Mouse (Mus musculus) midbrain, embryonic 11.5 days (tissue): ENCODE results near the gene Ahnak. TPM values are rescaled to one million over a fixed set of nuclear protein-coding genes. Genes with fewer than 3 reads are reported as not detected.

Experiments
- ATAC-seq: fragments of 200-750 bp; cut with Nextera tagmentation; 2 replicates; pipeline ENCODE4 v1.8.0; 2017; ENCODE audit warnings: moderate TSS enrichment, moderate library complexity; ENCODE audit not compliant: low FRiP score
- DNase-seq: peaks from one replicate; pipeline ENCODE4 v3.0.0; 2015; ENCODE audit warnings: low spot score; ENCODE audit errors: missing footprints
- H3K27ac ChIP-seq: fragments of 300-500 bp; sonication (generic); 2 replicates; pipeline ENCODE4 v1.5.1; 2014; ENCODE audit warnings: low read depth, low read length
- H3K27me3 ChIP-seq: fragments of 300-500 bp; sonication (generic); 2 replicates; pipeline ENCODE4 v1.6.1; 2014; ENCODE audit warnings: mild to moderate bottlenecking, low read length, moderate library complexity, mixed read lengths; ENCODE audit not compliant: control insufficient read depth, insufficient read depth
- H3K36me3 ChIP-seq: fragments of 300-500 bp; sonication (generic); 2 replicates; pipeline ENCODE4 v1.6.1; 2014; ENCODE audit warnings: mild to moderate bottlenecking, low read length, moderate library complexity, mixed read lengths; ENCODE audit not compliant: control insufficient read depth, insufficient read depth
- H3K4me1 ChIP-seq: fragments of 300-500 bp; sonication (generic); 2 replicates; pipeline ENCODE4 v1.6.1; 2014; ENCODE audit warnings: low read length; ENCODE audit not compliant: control insufficient read depth, insufficient read depth
- H3K4me2 ChIP-seq: fragments of 300-500 bp; sonication (generic); 2 replicates; pipeline ENCODE4 v1.6.1; 2014; ENCODE audit warnings: mild to moderate bottlenecking, moderate library complexity
- H3K4me3 ChIP-seq: fragments of 300-500 bp; sonication (generic); 2 replicates; pipeline ENCODE4 v1.5.1; 2014; ENCODE audit warnings: low read depth, low read length
- H3K9ac ChIP-seq: fragments of 300-500 bp; sonication (generic); 2 replicates; pipeline ENCODE4 v1.6.1; 2014; ENCODE audit warnings: low read length
- H3K9me3 ChIP-seq: fragments of 300-500 bp; sonication (generic); 2 replicates; pipeline ENCODE4 v1.6.1; 2016; ENCODE audit warnings: low read length; ENCODE audit not compliant: control insufficient read depth
- WGBS: fragments of 180-500 bp; shearing (Covaris S2); extraction: QIAGEN DNeasy Blood & Tissue Kit; methylation state at CpG from one replicate; pipeline ENCODE4 v1.1.7; 2014; 5-methylcytosine and 5-hydroxymethylcytosine counted together
- polyA plus RNA-seq: library from polyadenylated mRNA; unstranded; fragments of >200 nt; fragmentation: Nextera tagmentation; extraction: Ambion mirVana; gene quantifications from 2 replicates; pipeline ENCODE4 v1.2.1, GENCODE M21; 2014

Ahnak gene
- polyA plus RNA-seq, 1 experiment from 2014 or later, result 6.3 TPM

- Histone ChIP-seq H3K27ac (no peak overlapping the region), H3K4me3 (no peak overlapping the region), H3K36me3 (no peaks in the 10 kb centered on the region), H3K9me3 (no peaks in the 10 kb centered on the region), H3K4me2 (no peak overlapping the region), H3K4me1 (no peaks in the 10 kb centered on the region), H3K9ac (no peak overlapping the region), H3K27me3 (no peaks in the 10 kb centered on the region)
- ATAC-seq (no peak), DNase-seq (no peak)
- WGBS, result 92% methylated on average over 2 of the region's 2 CpGs
These were observed 40.7 kb downstream of the Ahnak start for GRCm38 (mm10) chr19:9029640-9030262.

- Histone ChIP-seq H3K9ac (no peak overlapping the region), H3K9me3 (no peaks in the 10 kb centered on the region), H3K4me3 (no peak overlapping the region), H3K27me3 (no peaks in the 10 kb centered on the region), H3K4me2 (no peak overlapping the region), H3K36me3 (no peaks in the 10 kb centered on the region), H3K4me1 (no peaks in the 10 kb centered on the region), H3K27ac (no peak overlapping the region)
- no peak for DNase-seq
- 65% methylated on average over 7 of the region's 7 CpGs for WGBS
- no peak for ATAC-seq
These were observed 43.5 kb downstream of the Ahnak start for GRCm38 (mm10) chr19:9032502-9033129.

GRCm38 (mm10) chr19:9033412-9034340 is 44.6 kb downstream of the Ahnak start:
- H3K36me3 ChIP-seq, result no peaks in the 10 kb centered on the region
- H3K4me2 ChIP-seq, result no peak overlapping the region
- no peak overlapping the region for H3K9ac ChIP-seq
- H3K9me3 ChIP-seq, result no peaks in the 10 kb centered on the region
- ATAC-seq, result no peak
- H3K27ac ChIP-seq, result no peak overlapping the region
- DNase-seq, result no peak
- H3K4me3 ChIP-seq, result no peak overlapping the region
- 68% methylated on average over 9 of the region's 9 CpGs for WGBS
- no peaks in the 10 kb centered on the region for H3K27me3 ChIP-seq
- no peaks in the 10 kb centered on the region for H3K4me1 ChIP-seq

GRCm38 (mm10) chr19:9034480-9034879 is 45.4 kb downstream of the Ahnak start:
- no peaks in the 10 kb centered on the region for H3K36me3 ChIP-seq
- H3K27me3 ChIP-seq, result no peaks in the 10 kb centered on the region
- WGBS, result 84% methylated on average over 3 of the region's 3 CpGs
- no peak overlapping the region for H3K9ac ChIP-seq
- ATAC-seq (no peak), DNase-seq (no peak)
- H3K9me3 ChIP-seq, result no peaks in the 10 kb centered on the region
- no peak overlapping the region for H3K4me3 ChIP-seq
- no peaks in the 10 kb centered on the region for H3K4me1 ChIP-seq
- H3K27ac ChIP-seq, result no peak overlapping the region
- no peak overlapping the region for H3K4me2 ChIP-seq

GRCm38 (mm10) chr19:9035101-9035500 is 46.0 kb downstream of the Ahnak start:
- Histone ChIP-seq H3K4me2 (no peak overlapping the region), H3K9me3 (no peaks in the 10 kb centered on the region), H3K4me1 (no peaks in the 10 kb centered on the region), H3K9ac (no peak overlapping the region), H3K27ac (no peak overlapping the region), H3K27me3 (no peaks in the 10 kb centered on the region), H3K36me3 (no peaks in the 10 kb centered on the region), H3K4me3 (no peak overlapping the region)
- 74% methylated on average over 3 of the region's 3 CpGs for WGBS
- no peak for DNase-seq
- ATAC-seq, result no peak

GRCm38 (mm10) chr19:9038136-9038535 is 49.1 kb downstream of the Ahnak start:
- Histone ChIP-seq H3K4me3 (no peak overlapping the region), H3K9ac (no peak overlapping the region), H3K4me1 (no peaks in the 10 kb centered on the region), H3K9me3 (no peaks in the 10 kb centered on the region), H3K4me2 (no peak overlapping the region), H3K27ac (no peak overlapping the region), H3K27me3 (no peaks in the 10 kb centered on the region), H3K36me3 (no peaks in the 10 kb centered on the region)
- DNase-seq (no peak), ATAC-seq (no peak)
- 78% methylated on average over 3 of the region's 3 CpGs for WGBS

- no peak for ATAC-seq
- Histone ChIP-seq H3K9ac (no peak overlapping the region), H3K9me3 (no peaks in the 10 kb centered on the region), H3K4me2 (no peak overlapping the region), H3K4me1 (no peaks in the 10 kb centered on the region), H3K27me3 (no peaks in the 10 kb centered on the region), H3K27ac (no peak overlapping the region), H3K4me3 (no peak overlapping the region), H3K36me3 (no peaks in the 10 kb centered on the region)
- no peak for DNase-seq
- WGBS, result 75% methylated on average over 4 of the region's 4 CpGs
These were observed 50.2 kb downstream of the Ahnak start for GRCm38 (mm10) chr19:9039266-9039665.

GRCm38 (mm10) chr19:9039928-9040327 is 50.8 kb downstream of the Ahnak start:
- Histone ChIP-seq H3K4me3 (no peak overlapping the region), H3K27ac (no peak overlapping the region), H3K36me3 (no peaks in the 10 kb centered on the region), H3K27me3 (no peaks in the 10 kb centered on the region), H3K9me3 (no peaks in the 10 kb centered on the region), H3K4me2 (no peak overlapping the region), H3K9ac (no peak overlapping the region), H3K4me1 (no peaks in the 10 kb centered on the region)
- ATAC-seq (no peak), DNase-seq (no peak)
- WGBS, result 72% methylated on average over 7 of the region's 7 CpGs

GRCm38 (mm10) chr19:9040649-9041048 is 51.6 kb downstream of the Ahnak start:
- 81% methylated on average over 6 of the region's 6 CpGs for WGBS
- Histone ChIP-seq H3K4me3 (no peak overlapping the region), H3K27me3 (no peaks in the 10 kb centered on the region), H3K4me1 (no peaks in the 10 kb centered on the region), H3K9me3 (no peaks in the 10 kb centered on the region), H3K27ac (no peak overlapping the region), H3K4me2 (no peak overlapping the region), H3K36me3 (no peaks in the 10 kb centered on the region), H3K9ac (no peak overlapping the region)
- DNase-seq (no peak), ATAC-seq (no peak)
